In genomic region chr6:127861951-127862350, GRCm38 (mm10) we compare ENCODE assay signal across 29 mouse cellular contexts. TPM values are rescaled to one million over a fixed set of nuclear protein-coding genes. Genes with fewer than 3 reads are reported as not detected.
A peak's percentile ranks its signal among the peaks of the same experiment; 100 is the strongest.
DNase-seq lines count a peak whose midpoint lies in the region; ATAC-seq and TF ChIP-seq lines count a peak whose summit lies in the region.
"Had no signal": no experiment of that assay in that cellular context is flagged by ENCODE, and none has a peak within 500 bp of the region (broad histone marks: within the 10 kb centered on the region; RNA-seq: fewer than 3 reads in every experiment).

No protein-coding gene starts in this region.

- no peaks in the 10 kb centered on the region for H3K9me3 ChIP-seq in midbrain, embryonic 10.5 days (replicated peaks)
- H3K9me3 ChIP-seq in midbrain, postnatal 0 days (ENCODE audit: low read length): no peaks in the 10 kb centered on the region
- H3K9me3 ChIP-seq: embryonic facial prominence, embryonic 10.5 days; embryonic facial prominence, embryonic 13.5 days; forebrain, embryonic 12.5 days; forebrain, embryonic 15.5 days; heart, embryonic 10.5 days; heart, embryonic 13.5 days; hindbrain, embryonic 12.5 days; hindbrain, embryonic 15.5 days had no signal

- no peak for ATAC-seq in midbrain, postnatal 0 days (ENCODE audit: low FRiP score)
- ATAC-seq: CD4-positive, CD25-positive, alpha-beta regulatory T cell, adult 4 months; forebrain, embryonic 15.5 days had no signal

- DNase-seq in midbrain, embryonic 10.5 days (ENCODE audit: low spot score): no peak
- no peak for DNase-seq in midbrain, postnatal 0 days (ENCODE audit: low spot score)
- DNase-seq in ES-CJ7 (ENCODE audit: low read depth, low spot score): peak; percentile 33
- peak; percentile 60 for DNase-seq in R1 (ENCODE audit: low read depth, low spot score)
- peak; percentile 17 for DNase-seq in retina, embryonic 14.5 days (ENCODE audit: low spot score)
- no peak for DNase-seq in gastrocnemius, postnatal 10 days
- no peak for DNase-seq in right cerebral cortex, postnatal 10 days (ENCODE audit: low spot score in 2 of 2)
- DNase-seq in left cerebral cortex, postnatal 36 days (ENCODE audit: low spot score in 2 of 2): no peak
- DNase-seq: adrenal gland, adult 2 months; adrenal gland, postnatal 14 days; cerebellum, adult 11-12 months; cerebellum, adult 8-10 months; cerebellum, postnatal 10 days; cerebellum, postnatal 36 days; embryo, embryonic 11 days; gastrocnemius, postnatal 14 days; heart, postnatal 14 days; heart, postnatal 4 days had no signal

- peaks cover 9% of the 10 kb centered on the region; the same call in 1 of the 2 replicates for H3K4me1 ChIP-seq in midbrain, embryonic 10.5 days
- H3K4me1 ChIP-seq in midbrain, postnatal 0 days (ENCODE audit: insufficient read depth, low read length): no peaks in the 10 kb centered on the region
- H3K4me1 ChIP-seq: forebrain, embryonic 15.5 days; heart, embryonic 10.5 days; heart, embryonic 13.5 days; hindbrain, embryonic 15.5 days had no signal

- intact Hi-C loops in left cerebral cortex, postnatal 36 days (cut with DNase I): no loop called here

- no peak overlapping the region for H3K4me3 ChIP-seq in midbrain, embryonic 10.5 days
- H3K4me3 ChIP-seq in midbrain, postnatal 0 days (ENCODE audit: low read depth, low read length): no peak overlapping the region
- H3K4me3 ChIP-seq: embryonic facial prominence, embryonic 10.5 days; embryonic facial prominence, embryonic 13.5 days; erythroblast, embryonic 14.5 days; forebrain, embryonic 12.5 days; forebrain, embryonic 15.5 days; heart, adult 2 months; heart, embryonic 10.5 days; heart, embryonic 13.5 days; hindbrain, embryonic 12.5 days; hindbrain, embryonic 15.5 days had no signal

- 65% methylated on average over 9 of the region's 9 CpGs for WGBS in midbrain, embryonic 10.5 days
- WGBS in midbrain, postnatal 0 days: 27% methylated on average over 9 of the region's 9 CpGs

- 0 out of 2 replicates have a peak overlapping the region, but pooled peaks have one; percentile 9 for H3K27ac ChIP-seq in midbrain, embryonic 10.5 days (replicated peaks)
- H3K27ac ChIP-seq in midbrain, postnatal 0 days (ENCODE audit: low read depth, low read length): no peak overlapping the region
- H3K27ac ChIP-seq: embryonic facial prominence, embryonic 10.5 days; embryonic facial prominence, embryonic 13.5 days; forebrain, embryonic 12.5 days; forebrain, embryonic 15.5 days; heart, adult 2 months; heart, embryonic 10.5 days; heart, embryonic 13.5 days; hindbrain, embryonic 12.5 days; hindbrain, embryonic 15.5 days had no signal

- H3K9ac ChIP-seq in midbrain, postnatal 0 days (replicated peaks; ENCODE audit: low read length, poor library complexity, severe bottlenecking): no peak overlapping the region
- H3K9ac ChIP-seq: embryonic facial prominence, embryonic 13.5 days; forebrain, embryonic 12.5 days; forebrain, embryonic 15.5 days; heart, embryonic 13.5 days; hindbrain, embryonic 12.5 days; hindbrain, embryonic 15.5 days had no signal

- no peak overlapping the region for H3K4me2 ChIP-seq in midbrain, postnatal 0 days (ENCODE audit: low read depth, low read length, poor library complexity, severe bottlenecking)
- H3K4me2 ChIP-seq: embryonic facial prominence, embryonic 13.5 days; forebrain, embryonic 12.5 days; forebrain, embryonic 15.5 days; heart, embryonic 13.5 days; hindbrain, embryonic 12.5 days; hindbrain, embryonic 15.5 days had no signal

- no peaks in the 10 kb centered on the region for H3K27me3 ChIP-seq in midbrain, embryonic 10.5 days (ENCODE audit: low read depth, poor library complexity, severe bottlenecking)
- H3K27me3 ChIP-seq in midbrain, postnatal 0 days (ENCODE audit: insufficient read depth, low read length): no peaks in the 10 kb centered on the region
- H3K27me3 ChIP-seq: embryonic facial prominence, embryonic 13.5 days; forebrain, embryonic 12.5 days; forebrain, embryonic 15.5 days; hindbrain, embryonic 12.5 days; hindbrain, embryonic 15.5 days had no signal

- H3K36me3 ChIP-seq in midbrain, embryonic 10.5 days: no peaks in the 10 kb centered on the region
- no peaks in the 10 kb centered on the region for H3K36me3 ChIP-seq in midbrain, postnatal 0 days (ENCODE audit: insufficient read depth, low read length)
- H3K36me3 ChIP-seq: embryonic facial prominence, embryonic 10.5 days; embryonic facial prominence, embryonic 13.5 days; forebrain, embryonic 12.5 days; forebrain, embryonic 15.5 days; heart, embryonic 10.5 days; heart, embryonic 13.5 days; hindbrain, embryonic 12.5 days; hindbrain, embryonic 15.5 days had no signal

- no peak for TF ChIP-seq CTCF in midbrain, postnatal 0 days (IDR thresholded peaks at IDR 0.05)

RNA-seq across cellular contexts. Expression of gene Tspan11, which starts 25.4 kb away (rescaled TPM):
- polyA plus RNA-seq in midbrain, embryonic 10.5 days (2016; fragmentation: Nextera tagmentation; extraction: Ambion mirVana): 4.7 and 9.1 TPM in 2 replicates
- total RNA-seq in midbrain, postnatal 0 days (2014; rRNA removed): 5.0 and 6.5 TPM in 2 replicates
- polyA plus RNA-seq in midbrain, postnatal 0 days (2015; fragmentation: Nextera tagmentation; extraction: Ambion mirVana): 2.6 and 3.0 TPM in 2 replicates
- total RNA-seq in gastrocnemius, postnatal 10 days (2021): 10 to 100 TPM; 12.7 to 14.0 TPM
- 1 to 10 TPM; 6.2 to 7.9 TPM for total RNA-seq in left cerebral cortex, postnatal 36 days (2021)
- polyA plus RNA-seq: CD4-positive, CD25-positive, alpha-beta regulatory T cell, adult 4 months; erythroblast, embryonic 14.5 days had no signal

Comparison
In these comparisons a context has a peak if more than half of its experiments do, and no peak if none do; other contexts are left out.
1. DNase-seq: peak in ES-CJ7 (single experiment), R1 (single experiment) and retina, embryonic 14.5 days (single experiment); none in midbrain, embryonic 10.5 days (single experiment), midbrain, postnatal 0 days (single experiment), gastrocnemius, postnatal 10 days (single experiment), right cerebral cortex, postnatal 10 days (0 of 2) and left cerebral cortex, postnatal 36 days (0 of 2).